Mouse (Mus musculus): ENCODE results near the gene Gmps.

Gene Gmps
- long read RNA-seq, experiment 1, full-length matches to known transcripts: 53 of 100 reads
- long read RNA-seq, experiment 1, partial matches to known transcripts: 12 of 100 reads
- long read RNA-seq, experiment 1, other reads (novel, unspliced or antisense): 35 of 100 reads
- long read RNA-seq, experiment 2, full-length matches to known transcripts: 38 of 91 reads
- long read RNA-seq, experiment 2, partial matches to known transcripts: 15 of 91 reads
- long read RNA-seq, experiment 2, other reads (novel, unspliced or antisense): 38 of 91 reads

DNA sequence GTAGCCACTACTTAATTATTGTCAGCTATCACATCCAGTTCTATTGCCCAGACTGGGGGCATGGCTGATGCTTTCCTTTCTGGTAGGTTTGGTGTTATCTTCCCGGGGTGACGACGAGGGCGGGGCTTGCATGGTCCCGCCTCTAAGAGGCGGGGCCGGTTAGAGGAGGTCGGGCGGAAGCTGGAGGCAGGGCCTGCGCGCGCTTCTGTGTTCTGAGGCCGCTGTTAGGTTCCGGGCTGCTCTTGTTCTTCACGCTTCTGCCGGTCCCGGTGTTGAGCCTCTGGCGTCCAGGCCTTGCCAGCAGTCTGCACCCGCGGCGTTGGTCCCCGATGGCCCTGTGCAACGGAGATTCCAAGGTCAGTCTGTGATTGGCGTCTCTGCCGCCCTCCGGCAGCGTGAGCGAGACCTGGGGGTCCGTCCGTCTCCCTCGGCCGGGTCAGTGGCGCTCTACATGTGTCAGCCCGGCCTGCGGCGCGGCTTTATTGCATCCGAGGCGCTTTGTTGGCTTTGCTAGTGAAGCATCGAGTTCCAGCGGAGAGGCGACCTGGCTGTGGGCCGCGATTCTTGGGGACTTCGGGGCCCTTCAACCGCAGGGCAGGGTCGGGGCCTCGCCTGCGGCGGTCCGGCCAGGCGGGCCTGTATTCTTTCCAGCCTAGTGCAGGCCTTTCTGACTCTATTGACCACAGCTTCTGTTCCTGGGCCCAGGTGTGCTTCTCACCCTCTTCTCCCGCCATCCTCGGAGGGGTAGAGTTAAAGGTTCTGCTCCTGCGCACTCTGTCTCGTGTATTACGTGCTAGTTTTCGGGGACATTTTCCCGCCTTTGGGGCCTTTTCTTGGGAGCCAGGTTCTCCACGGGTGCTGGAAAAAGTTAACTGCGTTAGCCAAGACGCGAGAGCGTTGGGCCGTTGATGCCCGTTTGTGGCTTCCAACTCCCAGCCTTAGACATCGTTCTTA lies at the start of gene Gmps:
Gmps (plus strand) TSS at position 152 of the 954 bp plus-strand sequence.
- intact Hi-C loops (cut with DNase I): no loop called here

DNA sequence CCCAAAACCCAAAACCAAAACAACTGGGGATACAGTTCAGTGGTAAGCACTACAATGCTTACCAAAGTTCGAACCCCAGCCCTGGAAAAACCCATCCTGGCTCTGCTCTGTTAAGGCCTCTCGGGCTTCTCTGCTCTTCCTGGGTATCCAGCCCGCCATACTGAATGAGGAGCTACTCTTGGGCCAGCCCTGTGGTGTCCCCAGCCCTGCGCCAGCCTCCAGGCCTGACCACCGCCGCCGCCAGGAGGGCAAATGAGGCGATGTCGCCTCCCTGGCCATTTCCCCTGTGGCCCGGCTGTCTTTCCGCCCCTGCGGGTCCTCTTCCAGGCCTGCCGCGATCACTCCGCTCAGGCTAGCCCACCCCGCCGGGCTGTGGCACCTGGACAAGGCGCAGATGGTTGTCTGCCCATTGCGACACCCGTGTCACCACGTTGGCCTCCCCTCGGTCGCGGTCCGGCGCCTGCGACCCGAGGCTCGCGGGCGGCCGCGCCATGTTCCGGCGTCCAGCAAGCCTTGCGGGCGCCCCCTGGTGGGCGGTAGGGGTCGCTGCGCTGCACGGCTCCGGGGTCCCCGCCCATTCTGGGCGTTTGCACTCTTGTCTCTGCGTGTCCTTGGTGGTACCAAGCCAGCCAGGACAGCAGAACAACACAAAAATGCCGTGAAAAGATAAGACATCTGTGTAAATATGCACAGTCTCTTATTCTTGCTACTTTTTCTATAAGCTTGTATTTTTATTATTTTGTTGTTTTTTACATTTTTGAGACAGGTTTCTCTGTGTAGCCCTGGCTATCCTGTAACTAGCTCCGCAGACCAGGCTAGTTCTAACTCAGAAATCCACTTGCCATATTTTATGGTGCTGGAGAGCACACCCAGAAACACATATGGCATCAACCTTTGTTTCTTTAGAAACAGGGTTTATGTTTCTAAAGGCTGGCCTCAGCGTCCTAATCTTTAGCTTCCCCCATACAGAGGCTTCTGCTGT lies 46.7 kb upstream of the Gmps start, which contains the start of gene E130311K13Rik:
E130311K13Rik (minus strand) TSS at position 595 of the 982 bp plus-strand sequence.
- intact Hi-C loops (cut with DNase I): loop anchor here (2.0 kb wide), 1 partner anchor 34 kb away; no protein-coding TSS in a partner anchor

DNA sequence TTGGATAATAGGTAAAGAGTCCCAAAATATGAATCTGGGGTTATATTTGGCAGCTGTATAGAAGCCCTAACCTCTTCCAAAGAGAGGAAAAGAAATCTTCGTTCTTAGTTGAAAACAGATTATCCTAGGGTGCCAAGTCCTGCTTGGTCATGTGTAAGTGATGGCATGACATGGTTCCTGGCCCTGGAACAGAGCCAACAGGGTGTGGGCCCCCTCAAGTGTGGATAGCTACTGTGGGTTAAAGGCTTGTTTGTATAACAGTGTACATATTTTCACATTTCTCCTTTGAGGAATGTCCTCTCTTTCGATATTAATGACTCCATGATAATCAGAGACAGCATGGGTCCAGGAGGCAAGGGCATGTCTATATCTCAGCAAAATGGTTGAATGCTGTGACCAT lies 37.0 kb upstream of the Gmps start:
- intact Hi-C loops (cut with DNase I): no loop called here

DNA sequence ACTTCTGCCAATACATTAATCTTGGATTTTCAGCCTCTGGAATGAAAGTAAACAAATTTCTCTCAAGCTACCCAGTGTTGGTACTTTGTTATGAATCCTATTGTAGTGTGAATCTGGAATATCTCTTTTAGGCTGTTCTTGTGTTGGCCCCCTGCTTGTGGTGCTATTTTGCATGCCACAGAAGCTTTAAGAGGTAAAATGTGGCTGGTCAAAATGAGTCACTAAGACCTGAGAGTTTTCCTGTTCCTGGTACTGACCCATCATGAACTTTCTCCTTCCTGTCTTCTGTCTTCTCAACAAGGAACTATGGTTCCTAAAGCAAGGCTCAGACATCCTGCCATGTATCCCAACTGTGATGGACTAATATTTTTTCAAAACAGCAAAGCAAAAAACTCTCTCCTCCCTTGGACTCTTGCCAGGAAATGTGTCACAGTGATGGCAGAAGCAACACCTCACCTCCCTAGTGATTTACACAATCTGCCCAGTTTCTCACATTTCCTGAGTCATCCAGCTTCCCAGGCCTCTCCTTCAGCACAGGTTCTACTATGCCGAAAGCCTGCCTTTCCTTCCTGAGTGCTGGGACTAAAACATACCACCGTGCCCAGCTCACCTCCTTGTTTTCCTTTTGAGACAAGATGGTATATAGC lies 34.6 kb upstream of the Gmps start:
- intact Hi-C loops (cut with DNase I): no loop called here

DNA sequence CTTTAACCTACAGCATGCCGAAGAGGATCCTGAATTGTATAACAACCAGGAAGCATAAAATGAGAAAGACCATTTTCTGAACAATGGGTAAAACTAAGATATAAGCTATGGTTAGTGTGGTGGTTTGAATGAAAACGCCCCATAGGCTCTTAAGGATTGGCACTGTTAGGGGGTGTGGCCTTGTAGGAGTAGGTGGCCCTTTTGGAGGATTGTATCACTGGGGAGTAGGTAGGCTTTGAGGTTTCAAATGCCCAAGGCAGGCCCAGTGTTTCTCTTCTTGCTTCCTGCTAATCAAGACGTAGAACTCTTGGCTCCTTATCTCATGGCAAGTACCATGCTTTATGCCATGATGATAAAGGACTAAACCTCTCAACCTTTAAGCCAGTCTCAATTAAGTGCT lies 26.1 kb upstream of the Gmps start:
- intact Hi-C loops (cut with DNase I): no loop called here

DNA sequence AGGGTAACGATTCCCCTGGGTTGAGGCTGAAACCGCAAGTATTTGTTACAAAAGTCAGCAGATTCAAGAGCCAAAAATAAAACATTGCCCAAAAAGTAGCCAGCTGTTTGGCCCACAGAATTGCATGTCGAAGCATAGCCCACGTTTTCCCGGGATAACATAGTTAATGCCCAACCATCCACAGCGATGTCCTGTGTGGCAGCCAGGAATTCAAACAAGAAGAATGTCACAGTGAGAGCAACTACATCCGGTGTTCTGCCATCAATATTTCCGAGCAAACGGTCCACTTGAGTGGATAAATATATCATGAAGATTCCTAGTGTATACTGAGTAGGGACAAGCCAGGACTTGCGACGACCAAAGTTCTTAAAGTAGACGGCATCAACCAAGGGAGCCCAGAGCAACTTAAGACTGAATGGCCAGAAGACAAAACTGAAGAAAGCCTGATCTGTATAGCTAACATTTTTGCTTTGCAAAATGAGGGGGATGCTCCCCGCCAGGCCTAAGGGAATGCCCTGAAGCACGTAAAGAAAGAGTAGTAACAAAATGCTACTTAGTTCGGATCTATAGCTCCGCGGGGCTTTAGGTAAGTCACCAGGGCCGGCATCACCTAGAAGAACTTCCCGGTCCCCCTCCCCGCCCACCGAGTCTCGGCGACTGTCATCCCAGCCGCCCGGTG lies 12.3 kb upstream of the Gmps start:
- intact Hi-C loops (cut with DNase I): loop anchor here (2.0 kb wide), 1 partner anchor 35 kb away; the partner anchor contains the start of gene E130311K13Rik

DNA sequence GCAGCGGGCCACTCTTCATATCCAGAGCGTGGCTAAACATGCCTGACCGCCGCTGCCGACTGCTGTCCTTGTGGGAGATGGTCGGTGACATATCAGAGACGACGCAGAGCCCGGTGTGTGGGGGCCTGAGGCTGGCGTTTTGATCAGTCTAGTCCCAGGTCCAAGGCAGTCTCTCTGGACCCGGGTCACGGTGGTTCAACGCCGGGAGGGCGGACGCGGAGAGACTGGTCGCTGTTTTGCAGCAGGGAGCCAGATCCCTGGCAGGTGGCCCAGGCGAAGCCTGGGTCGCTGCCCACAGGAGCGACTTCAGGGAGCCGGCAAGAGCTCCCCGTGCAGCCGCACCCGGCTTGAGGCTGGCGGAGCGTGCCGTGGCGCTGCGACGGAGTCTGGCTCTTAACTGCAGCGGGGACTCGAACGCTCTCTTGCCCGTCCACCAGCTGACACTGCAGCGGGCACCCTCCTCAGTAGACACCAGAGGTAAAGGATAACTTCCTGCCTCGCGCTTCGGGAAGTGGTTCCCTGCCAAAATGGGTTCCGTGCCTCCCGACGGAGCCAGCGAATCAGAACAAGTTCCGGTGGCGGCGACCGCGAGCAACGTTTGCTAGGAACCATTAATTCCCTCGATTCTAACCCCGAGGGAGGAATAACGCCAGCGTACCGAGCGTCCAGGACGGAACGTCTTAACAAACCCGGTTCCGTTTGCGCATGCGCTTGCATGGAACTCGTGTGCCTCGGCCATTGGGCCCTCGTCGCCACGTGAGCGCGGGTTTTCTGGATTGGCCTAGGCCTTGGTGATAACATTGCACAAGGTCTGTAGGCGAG lies 11.6 kb upstream of the Gmps start, which contains the start of gene Slc33a1:
Slc33a1 (minus strand) TSS at position 669 of the 822 bp plus-strand sequence.
- intact Hi-C loops (cut with DNase I): no loop called here

DNA sequence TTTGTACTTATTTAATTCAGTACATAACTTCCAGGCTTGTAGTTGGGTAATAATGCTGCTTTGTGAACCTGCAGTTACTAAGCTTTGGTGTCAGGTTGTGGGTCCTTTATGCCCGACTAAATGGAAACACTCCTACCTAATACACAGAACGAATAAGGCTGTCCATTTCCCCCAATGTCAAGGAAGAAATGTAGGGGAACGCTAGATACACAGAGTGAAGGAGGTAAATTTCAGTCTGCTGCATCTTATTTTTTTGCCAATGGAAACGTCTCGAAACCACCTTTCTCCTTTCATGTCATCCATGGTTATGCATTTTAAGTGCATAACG lies 11.0 kb upstream of the Gmps start:
- intact Hi-C loops (cut with DNase I): no loop called here

DNA sequence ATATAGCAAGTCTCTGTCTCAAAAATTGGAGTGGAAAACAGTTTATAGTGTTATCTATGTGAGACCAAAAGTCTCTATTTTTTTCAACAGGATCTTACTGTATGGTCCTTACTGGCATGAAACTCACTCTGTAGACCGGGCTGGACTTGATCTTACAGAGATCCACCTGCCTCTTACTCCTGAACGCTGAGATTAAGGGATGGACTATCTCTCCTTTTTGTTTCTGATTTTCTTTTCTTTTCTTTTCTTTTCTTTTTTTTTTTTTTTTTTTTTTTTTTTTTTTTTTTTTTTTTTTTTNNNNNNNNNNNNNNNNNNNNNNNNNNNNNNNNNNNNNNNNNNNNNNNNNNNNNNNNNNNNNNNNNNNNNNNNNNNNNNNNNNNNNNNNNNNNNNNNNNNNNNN lies 10.0 kb upstream of the Gmps start:
- intact Hi-C loops (cut with DNase I): no loop called here

DNA sequence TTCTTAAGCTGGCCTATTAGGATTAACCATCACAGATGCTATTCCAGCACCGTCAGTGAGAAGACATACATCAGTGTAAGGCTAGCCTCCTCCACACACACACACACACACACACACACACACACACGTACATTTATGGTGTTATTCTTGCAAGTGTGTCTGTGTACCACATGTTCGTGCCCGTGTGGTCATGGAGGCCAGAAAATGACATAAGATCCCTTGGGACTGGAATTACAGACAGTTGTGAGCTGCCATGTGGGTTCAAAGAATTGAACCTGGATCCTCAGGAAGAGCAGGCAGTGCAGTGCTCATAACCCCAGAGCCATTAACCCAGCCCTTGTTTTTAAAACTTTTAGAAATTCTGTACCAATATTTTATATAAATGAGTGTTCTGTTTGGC lies 2.0 kb downstream of the Gmps start:
- intact Hi-C loops (cut with DNase I): no loop called here

DNA sequence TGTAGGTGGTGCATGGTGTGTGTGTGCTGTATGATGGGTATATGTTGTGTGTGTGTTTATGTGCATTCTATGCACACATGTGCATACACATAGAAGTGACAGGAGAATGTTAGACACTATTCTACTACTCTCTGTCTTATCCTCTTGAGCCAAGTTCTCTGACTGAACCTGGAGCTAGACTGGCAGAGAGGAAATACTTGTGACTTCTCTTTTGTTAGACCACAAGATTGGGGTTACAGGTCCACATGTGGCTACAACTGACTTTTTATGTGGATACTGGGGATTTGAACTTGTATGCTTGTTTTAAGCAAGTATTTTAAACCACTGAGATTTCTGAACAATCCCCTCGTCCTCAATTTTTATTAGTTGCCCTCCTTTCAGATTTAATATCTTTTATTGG lies 10.8 kb downstream of the Gmps start:
- intact Hi-C loops (cut with DNase I): no loop called here

DNA sequence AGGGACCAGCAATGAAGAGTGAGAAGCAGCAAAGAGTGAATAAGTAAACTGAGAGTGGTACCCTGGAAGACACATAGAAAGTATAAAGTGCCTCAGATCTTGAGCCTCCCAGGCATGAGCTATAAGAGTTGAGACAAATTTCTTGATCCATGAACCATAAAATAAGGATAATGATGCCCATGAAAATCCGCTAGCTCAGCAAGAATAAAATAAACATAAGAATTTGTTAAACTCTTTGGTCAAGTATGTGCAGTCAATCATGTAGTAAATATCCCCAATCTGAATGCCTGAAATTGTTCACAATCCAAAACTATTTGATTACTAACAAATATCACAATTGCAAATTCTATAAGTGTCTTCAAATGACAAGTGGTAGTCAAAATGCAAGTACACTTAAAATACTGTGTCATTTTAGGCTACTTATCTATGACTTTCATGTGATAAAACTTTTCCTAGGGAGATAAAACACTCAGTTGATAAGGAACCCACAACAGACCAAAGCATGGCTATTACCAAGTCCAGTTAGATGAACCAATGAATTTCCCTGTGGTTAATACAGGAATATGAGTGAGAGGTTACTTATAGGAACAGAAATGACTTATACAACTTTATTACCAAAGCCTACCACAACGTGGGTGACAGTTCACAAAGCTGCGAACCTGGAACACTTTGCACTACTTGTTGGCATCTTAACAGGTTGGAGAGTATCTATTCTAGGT lies 13.0 kb downstream of the Gmps start:
- intact Hi-C loops (cut with DNase I): no loop called here

DNA sequence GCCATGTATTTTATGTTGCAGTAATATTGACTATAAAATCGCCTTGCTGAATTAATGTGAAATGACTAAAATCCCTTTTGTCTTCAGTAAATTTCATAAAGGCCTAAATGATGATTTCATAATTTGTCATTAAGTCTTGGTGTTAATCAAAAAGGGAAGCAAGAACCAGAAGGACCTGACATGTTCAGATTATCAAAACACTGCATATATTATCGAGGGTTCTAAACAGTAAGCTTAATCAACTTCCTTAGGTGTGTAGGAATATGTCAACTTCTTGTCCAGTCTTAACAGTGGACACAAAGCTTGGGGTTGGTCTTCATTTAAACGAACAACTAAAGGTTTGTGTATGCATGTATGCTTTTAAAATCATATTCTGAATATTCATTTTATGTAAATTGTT lies 45.5 kb downstream of the Gmps start:
- intact Hi-C loops (cut with DNase I): no loop called here

DNA sequence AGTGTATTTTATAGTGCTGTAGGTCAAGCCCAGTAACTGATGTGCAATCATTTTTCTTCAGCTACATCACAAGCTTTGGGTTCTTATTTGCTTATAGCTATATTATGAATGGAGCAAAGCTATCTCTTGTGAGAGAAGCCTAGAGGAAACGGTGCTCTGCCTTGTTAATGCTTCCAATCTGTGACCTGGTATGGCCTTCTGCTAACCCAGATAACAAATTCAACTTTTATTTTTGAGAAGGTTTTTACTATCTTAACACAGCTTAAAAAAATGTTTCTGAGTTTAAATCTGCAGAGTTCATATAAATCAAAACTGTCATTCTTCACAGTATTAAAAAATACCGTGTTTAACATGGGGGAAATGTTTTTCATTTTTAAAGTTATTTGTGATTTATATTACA lies 46.0 kb downstream of the Gmps start:
- intact Hi-C loops (cut with DNase I): no loop called here

DNA sequence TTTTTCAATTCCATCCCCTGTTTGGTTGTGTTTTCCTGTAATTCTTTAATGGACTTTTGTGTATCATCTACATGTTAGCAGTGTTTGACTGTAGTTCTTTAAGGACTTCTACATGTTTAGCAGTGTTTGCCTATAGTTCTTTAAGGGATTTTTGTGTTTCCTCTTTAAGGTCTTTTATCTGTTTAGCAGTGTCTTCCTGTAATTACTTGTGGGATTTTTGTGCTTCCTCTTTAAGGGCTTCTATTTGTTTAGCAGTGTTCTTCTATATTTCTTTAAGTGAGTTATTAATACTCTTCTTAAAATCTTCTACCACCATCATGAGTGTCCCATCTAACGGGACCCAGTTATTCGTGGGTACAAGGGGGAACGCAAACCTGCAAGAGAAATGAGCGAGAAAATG lies 53.9 kb downstream of the Gmps start:
- intact Hi-C loops (cut with DNase I): loop anchor here (10.0 kb wide), 2 partner anchors 195 to 765 kb away; no protein-coding TSS in a partner anchor

DNA sequence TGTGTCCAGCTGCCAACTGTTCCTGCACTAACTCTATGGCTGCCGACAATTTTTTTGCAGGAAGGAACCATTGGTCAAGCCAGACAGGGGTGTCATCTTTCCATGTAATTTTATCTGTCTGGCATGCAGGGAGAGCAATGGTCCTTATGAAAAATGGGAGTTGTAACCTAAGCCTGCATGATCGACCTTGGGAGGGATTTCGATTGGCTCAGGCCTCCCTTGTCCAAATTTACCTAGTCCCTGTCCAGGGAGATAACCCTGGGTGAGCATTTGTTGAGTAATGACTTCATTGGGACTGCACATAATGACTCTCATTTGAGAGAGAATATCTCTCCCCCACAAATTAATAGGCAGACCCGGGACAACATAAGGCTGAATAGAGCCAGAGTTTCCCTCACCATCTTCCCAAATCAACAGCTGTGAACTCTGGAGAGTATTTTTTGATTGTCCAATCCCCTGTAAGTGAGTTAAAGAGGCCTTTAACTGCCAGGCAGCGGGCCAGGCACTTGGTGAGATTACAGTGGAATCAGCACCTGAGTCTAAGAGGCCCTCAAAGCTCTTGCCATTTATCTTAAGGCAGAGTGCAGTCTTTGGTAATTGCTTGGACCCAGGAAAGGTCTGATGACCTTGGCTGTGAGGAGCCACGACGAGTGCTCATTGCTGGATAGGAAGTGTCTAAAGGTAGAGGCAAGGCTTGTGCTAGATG lies 62.4 kb downstream of the Gmps start:
- intact Hi-C loops (cut with DNase I): loop anchor here (10.0 kb wide), 2 partner anchors 187 to 757 kb away; no protein-coding TSS in a partner anchor

Data from adrenal gland (tissue).